Mouse (Mus musculus) stomach, postnatal 0 days (tissue): ENCODE measurements at regions not wholly inside any gene's neighbourhood (a gene's known extent, or its start where the extent isn't known, plus 50 kb on each side); places are given as distances from the start of the nearest gene placed in this dataset.

Experiments
- CTCF ChIP-seq: IDR thresholded peaks from 2 replicates; pipeline ENCODE4 v1.5.1; 2016; ENCODE audit warnings: antibody characterized with exemption, low read depth, mild to moderate bottlenecking, moderate library complexity
- EP300 ChIP-seq: optimal IDR thresholded peaks from 2 replicates; pipeline ENCODE3; 2016; ENCODE audit warnings: antibody characterized with exemption

DNA sequence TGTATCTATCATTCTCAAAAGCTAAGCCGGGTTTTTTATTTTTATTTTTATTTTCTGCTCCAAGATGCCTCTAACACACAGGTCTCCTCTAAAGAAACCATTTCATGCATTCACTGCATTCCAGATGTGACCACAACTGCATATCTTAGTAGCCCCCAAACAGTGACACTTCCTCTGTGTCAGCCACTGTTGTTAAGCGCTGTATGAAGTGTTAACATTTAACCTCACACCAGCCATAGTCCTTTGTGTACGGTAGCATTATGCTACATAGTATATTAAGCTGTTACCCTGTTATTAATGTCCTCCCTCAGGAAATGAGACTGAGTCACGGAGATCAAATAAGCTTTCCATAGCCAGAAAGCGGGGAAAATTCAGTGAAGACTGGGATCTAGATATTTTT, 79.2 kb upstream of the Tnfsf11 start:
- TF ChIP-seq CTCF (no peak), EP300 (no peak)
